Mouse (Mus musculus) midbrain, embryonic 15.5 days (tissue): Measurements from ENCODE around the gene Jkamp. TPM values are rescaled to one million over a fixed set of nuclear protein-coding genes. Genes with fewer than 3 reads are reported as not detected.
A peak's percentile ranks its signal among the peaks of the same experiment; 100 is the strongest.

Source experiments
- ATAC-seq: fragments of 200-750 bp; cut with Nextera tagmentation; replicated peaks from 2 replicates; pipeline ENCODE4 v1.8.0; 2017; ENCODE audit warnings: moderate TSS enrichment
- H3K27ac ChIP-seq: fragments of 300-500 bp; sonication (generic); 2 replicates; pipeline ENCODE4 v1.5.1; 2015; ENCODE audit warnings: mild to moderate bottlenecking, inconsistent platforms
- H3K27me3 ChIP-seq: fragments of 300-500 bp; sonication (generic); replicated peaks from 2 replicates; pipeline ENCODE4 v1.6.1; 2015; ENCODE audit warnings: inconsistent platforms
- H3K36me3 ChIP-seq: fragments of 300-500 bp; sonication (generic); replicated peaks from 2 replicates; pipeline ENCODE4 v1.6.1; 2015; ENCODE audit warnings: inconsistent platforms
- H3K4me1 ChIP-seq: fragments of 300-500 bp; sonication (generic); 2 replicates; pipeline ENCODE4 v1.6.1; 2015; ENCODE audit warnings: inconsistent platforms
- H3K4me2 ChIP-seq: fragments of 300-500 bp; sonication (generic); 2 replicates; pipeline ENCODE4 v1.6.1; 2015; ENCODE audit warnings: inconsistent platforms, mild to moderate bottlenecking, moderate library complexity
- H3K4me3 ChIP-seq: fragments of 300-500 bp; sonication (generic); 2 replicates; pipeline ENCODE4 v1.5.1; 2015; ENCODE audit warnings: mild to moderate bottlenecking, inconsistent platforms
- H3K9ac ChIP-seq: fragments of 300-500 bp; sonication (generic); 2 replicates; pipeline ENCODE4 v1.6.1; 2015; ENCODE audit warnings: mild to moderate bottlenecking, inconsistent platforms
- H3K9me3 ChIP-seq: fragments of 300-500 bp; sonication (generic); 2 replicates; pipeline ENCODE4 v1.6.1; 2016; ENCODE audit warnings: inconsistent platforms
- WGBS: fragments of 180-500 bp; shearing (Covaris S2); methylation state at CpG from one replicate; pipeline ENCODE4 v1.1.7; 2015; ENCODE audit warnings: mixed read lengths; 5-methylcytosine and 5-hydroxymethylcytosine counted together
- microRNA-seq: library from miRNA; unstranded; fragments of <30 nt; microRNA quantifications from one replicate; pipeline ENCODE4, GENCODE M21; 2016
- polyA plus RNA-seq: library from polyadenylated mRNA; unstranded; fragments of >200 nt; fragmentation: Nextera tagmentation; extraction: Ambion mirVana; gene quantifications from 2 replicates; pipeline ENCODE4 v1.2.1, GENCODE M21; 2015

Gene Jkamp
- polyA plus RNA-seq, 1 experiment from 2014 or later: 135 TPM

DNA sequence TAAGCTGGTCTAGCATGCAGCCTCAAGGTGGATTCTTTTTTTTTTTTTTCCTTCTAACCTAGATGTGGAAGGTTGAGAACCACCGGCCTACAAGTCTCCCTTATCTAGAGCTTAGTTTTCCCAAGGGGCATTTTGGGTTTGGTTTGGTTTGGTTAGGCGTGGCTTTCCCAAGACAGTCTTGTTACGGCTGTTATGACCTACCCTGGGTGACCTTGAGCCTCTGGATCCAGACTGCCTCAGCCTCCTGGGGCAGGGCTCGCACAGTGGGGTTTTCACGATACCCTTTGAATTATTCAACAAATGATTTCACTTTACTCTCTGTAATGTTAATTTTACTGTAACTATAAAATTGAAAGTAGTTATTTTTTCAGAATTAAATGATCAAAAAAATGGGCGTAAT, 17.4 kb downstream of the Jkamp start:
- no peak overlapping the region for H3K4me3 ChIP-seq
- H3K36me3 ChIP-seq: peaks cover 10% of the 10 kb centered on the region
- no peak overlapping the region for H3K27ac ChIP-seq
- no peaks in the 10 kb centered on the region for H3K9me3 ChIP-seq
- WGBS: 90% methylated on average over 6 of the region's 6 CpGs
- no peak overlapping the region for H3K4me2 ChIP-seq
- ATAC-seq: no peak
- peaks cover 2% of the 10 kb centered on the region; the same call in 1 of the 2 replicates for H3K4me1 ChIP-seq
- H3K27me3 ChIP-seq: no peaks in the 10 kb centered on the region
- no peak overlapping the region for H3K9ac ChIP-seq

- ATAC-seq: 0 out of 2 replicates have a peak, but pooled peaks have one; percentile 45
- no peak overlapping the region for H3K4me2 ChIP-seq
Measured at GRCm38 (mm10) chr12:72104027-72104426, 18.6 kb downstream of the Jkamp start.

GRCm38 (mm10) chr12:72104525-72105281, 19.3 kb downstream of the Jkamp start:
- Histone ChIP-seq H3K27ac (no peak overlapping the region), H3K9ac (no peak overlapping the region), H3K4me2 (0 out of 2 replicates have a peak overlapping the region, but pooled peaks have one; percentile 5), H3K4me1 (peaks cover 2% of the 10 kb centered on the region; the same call in 1 of the 2 replicates), H3K36me3 (peaks cover 7% of the 10 kb centered on the region), H3K9me3 (no peaks in the 10 kb centered on the region), H3K4me3 (no peak overlapping the region), H3K27me3 (no peaks in the 10 kb centered on the region)
- WGBS: 32% methylated on average over 14 of the region's 14 CpGs
- peak; percentile 70 for ATAC-seq

More at GRCm38 (mm10) chr12:72104027-72104426, 18.6 kb downstream of the Jkamp start:
- H3K27ac ChIP-seq: no peak overlapping the region
- no peak overlapping the region for H3K9ac ChIP-seq
- H3K9me3 ChIP-seq: no peaks in the 10 kb centered on the region
- no peaks in the 10 kb centered on the region for H3K27me3 ChIP-seq
- peaks cover 2% of the 10 kb centered on the region; the same call in 1 of the 2 replicates for H3K4me1 ChIP-seq
- peaks cover 7% of the 10 kb centered on the region for H3K36me3 ChIP-seq
- no peak overlapping the region for H3K4me3 ChIP-seq
- 91% methylated on average over 5 of the region's 5 CpGs for WGBS

- 82% methylated on average over 6 of the region's 6 CpGs for WGBS
- Histone ChIP-seq H3K27ac (no peak overlapping the region), H3K9ac (no peak overlapping the region), H3K4me2 (no peak overlapping the region), H3K9me3 (no peaks in the 10 kb centered on the region), H3K4me3 (no peak overlapping the region), H3K36me3 (no peaks in the 10 kb centered on the region), H3K4me1 (no peaks in the 10 kb centered on the region), H3K27me3 (no peaks in the 10 kb centered on the region)
- ATAC-seq: no peak
Measured at GRCm38 (mm10) chr12:72115126-72115525, 29.7 kb downstream of the Jkamp start.

GRCm38 (mm10) chr12:72115686-72116345, 30.4 kb downstream of the Jkamp start:
- 84% methylated on average over 21 of the region's 23 CpGs for WGBS
- Histone ChIP-seq H3K27ac (no peak overlapping the region), H3K36me3 (no peaks in the 10 kb centered on the region), H3K9me3 (no peaks in the 10 kb centered on the region), H3K4me2 (no peak overlapping the region), H3K27me3 (no peaks in the 10 kb centered on the region), H3K4me1 (no peaks in the 10 kb centered on the region), H3K4me3 (no peak overlapping the region), H3K9ac (no peak overlapping the region)
- ATAC-seq: no peak

- no peak overlapping the region for H3K4me2 ChIP-seq
- no peaks in the 10 kb centered on the region for H3K36me3 ChIP-seq
- WGBS: 93% methylated on average over 10 of the region's 10 CpGs
- ATAC-seq: no peak
- H3K9ac ChIP-seq: no peak overlapping the region
- no peaks in the 10 kb centered on the region for H3K4me1 ChIP-seq
- H3K9me3 ChIP-seq: no peaks in the 10 kb centered on the region
- H3K27ac ChIP-seq: no peak overlapping the region
- H3K4me3 ChIP-seq: no peak overlapping the region
- H3K27me3 ChIP-seq: no peaks in the 10 kb centered on the region
Measured at GRCm38 (mm10) chr12:72129203-72129602, 43.8 kb downstream of the Jkamp start.

DNA sequence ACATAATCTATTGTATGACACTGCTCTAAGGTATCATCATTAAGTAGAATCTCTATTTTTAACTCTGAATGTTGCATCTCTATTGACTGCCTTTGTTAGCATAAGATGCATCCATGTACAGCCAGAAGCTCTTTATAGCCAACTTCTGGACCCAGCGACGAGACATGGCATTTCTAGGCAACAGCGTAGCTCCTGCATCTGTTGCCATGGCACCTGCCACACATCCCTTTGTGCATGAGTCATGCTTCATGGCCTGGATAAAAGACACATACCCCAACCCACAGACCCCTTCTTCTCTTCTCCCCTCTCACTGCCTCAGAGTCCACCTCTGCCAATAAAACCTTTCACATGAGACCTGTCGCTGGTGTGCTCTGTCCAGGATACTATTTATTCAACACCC, 65.4 kb downstream of the Jkamp start:
- 28% methylated on average over 4 of the region's 4 CpGs for WGBS
- H3K27ac ChIP-seq: peak overlapping the region; percentile 29; the same call in 1 of the 2 replicates
- no peak overlapping the region for H3K4me2 ChIP-seq

More for the DNA sequence above, 65.4 kb downstream of the Jkamp start:
- Histone ChIP-seq H3K4me1 (peaks cover 7% of the 10 kb centered on the region), H3K9ac (no peak overlapping the region), H3K9me3 (no peaks in the 10 kb centered on the region), H3K4me3 (no peak overlapping the region), H3K27me3 (no peaks in the 10 kb centered on the region), H3K36me3 (no peaks in the 10 kb centered on the region)
- peak; percentile 71; the same call in 1 of the 2 replicates for ATAC-seq

Small RNA genes within 50 kb of the gene (microRNA-seq; reads per million reads assigned to microRNA genes)
- gene Gm24466: not detected

Other genes starting within 250 kb of the Jkamp start
- 7.6 and 7.8 TPM in 2 replicates for gene Gpr135, start 14.5 kb upstream of the Jkamp start, polyA plus RNA-seq
- 10.7 and 11.8 TPM in 2 replicates for gene L3hypdh, start 150 bp upstream of the Jkamp start, polyA plus RNA-seq
- not detected in 2 replicates for gene Ccdc175, start 99.4 kb downstream of the Jkamp start, polyA plus RNA-seq